Mouse (Mus musculus) inflammation-experienced regulatory T-cells, adult 6 months (primary cell): ENCODE data around the gene Hist1h2bf. TPM values are rescaled to one million over a fixed set of nuclear protein-coding genes. Genes with fewer than 3 reads are reported as not detected.
"Not testable (repeated sequence)": the region's sequence is repeated elsewhere in the genome, so short reads cannot be mapped to it uniquely, and the experiment has no call there.

ENCODE experiments used
- ATAC-seq: one replicate; pipeline ENCODE4 v1.8.0; 2017
- polyA plus RNA-seq, 3 experiments: library from polyadenylated mRNA; unstranded; fragments of 100-300 nt; shearing (Covaris generic); gene quantifications; one replicate each; pipeline ENCODE4 v1.2.1; 2017

Hist1h2bf gene
- polyA plus RNA-seq, 3 experiments from 2014 or later: not detected

DNA sequence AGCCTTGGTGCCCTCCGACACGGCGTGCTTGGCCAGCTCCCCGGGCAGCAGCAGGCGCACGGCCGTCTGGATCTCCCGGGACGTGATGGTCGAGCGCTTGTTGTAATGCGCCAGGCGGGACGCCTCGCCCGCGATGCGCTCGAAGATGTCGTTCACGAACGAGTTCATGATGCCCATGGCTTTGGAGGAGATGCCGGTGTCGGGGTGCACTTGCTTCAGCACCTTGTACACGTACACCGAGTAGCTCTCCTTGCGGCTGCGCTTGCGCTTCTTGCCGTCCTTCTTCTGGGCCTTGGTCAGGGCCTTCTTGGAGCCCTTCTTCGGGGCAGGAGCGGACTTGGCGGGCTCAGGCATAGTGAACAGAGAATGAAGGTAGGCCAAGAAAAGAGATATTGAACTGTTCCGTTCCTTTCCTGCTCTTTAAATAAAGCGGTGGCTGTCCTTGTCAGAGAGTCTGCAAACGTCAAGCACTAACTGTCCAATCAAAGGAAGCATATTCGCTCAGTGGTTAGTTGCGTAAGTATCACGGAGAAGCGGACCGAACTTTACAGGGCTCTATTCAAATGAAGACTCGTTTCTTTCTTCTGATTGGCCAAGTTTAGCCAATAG, 30.9 kb downstream of the Hist1h2bf start, which contains the start of gene Hist1h2bh:
Gene Hist1h2bh, minus strand, starts transcription at position 394 of the 609 bp plus-strand sequence.
- ATAC-seq: peak; percentile 90

DNA sequence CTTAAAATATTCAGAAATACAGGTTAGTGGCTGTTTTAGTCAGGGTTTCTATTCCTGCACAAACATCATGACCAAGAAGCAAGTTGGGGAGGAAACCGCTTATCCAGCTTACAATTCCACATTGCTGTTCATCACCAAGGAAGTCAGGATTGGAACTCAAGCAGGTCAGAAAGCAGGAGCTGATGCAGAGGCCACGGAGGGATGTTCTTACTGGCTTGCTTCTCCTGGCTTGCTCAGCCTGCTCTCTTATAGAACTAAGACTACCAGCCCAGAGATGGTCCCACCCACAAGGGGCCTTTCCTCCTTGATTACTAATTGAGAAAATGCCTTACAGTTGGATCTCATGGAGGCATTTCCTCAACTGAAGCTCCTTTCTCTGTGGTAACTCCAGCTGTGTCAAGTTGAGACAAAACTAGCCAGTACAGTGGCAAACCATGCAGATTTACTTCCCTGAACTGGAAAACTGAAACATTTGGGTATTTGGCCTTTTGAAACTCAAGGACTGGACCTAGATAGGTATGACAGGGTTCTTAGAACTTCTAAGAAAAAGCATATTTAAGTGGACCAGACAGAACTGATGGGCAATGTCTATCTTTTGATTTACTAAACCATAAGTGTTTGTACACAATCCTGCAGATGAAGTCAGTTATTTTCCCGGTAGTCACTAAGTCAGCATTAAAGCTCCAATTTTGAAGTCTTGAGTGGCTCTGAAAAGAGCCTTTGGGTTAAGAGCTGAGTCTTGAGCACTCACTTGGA, 31.6 kb downstream of the Hist1h2bf start:
- not testable (repeated sequence) for ATAC-seq

DNA sequence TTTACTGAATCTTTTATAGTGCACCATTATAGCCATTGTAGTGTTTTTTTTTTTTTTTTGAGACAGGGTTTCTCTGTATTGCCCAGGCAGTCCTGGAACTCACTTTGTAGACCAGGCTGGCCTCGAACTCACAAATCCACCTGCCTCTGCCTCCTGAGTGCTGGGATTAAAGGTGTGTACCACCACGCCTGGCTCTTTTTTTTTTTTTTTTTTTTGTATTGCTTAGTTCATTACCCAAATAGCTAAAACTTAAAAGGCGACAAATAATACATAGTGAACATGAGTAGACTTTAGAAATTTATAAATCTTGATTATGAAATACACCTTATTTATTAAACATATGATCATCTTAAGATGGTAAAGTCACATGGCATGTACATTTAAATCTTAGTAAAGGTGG, 32.5 kb downstream of the Hist1h2bf start:
- no peak for ATAC-seq

DNA sequence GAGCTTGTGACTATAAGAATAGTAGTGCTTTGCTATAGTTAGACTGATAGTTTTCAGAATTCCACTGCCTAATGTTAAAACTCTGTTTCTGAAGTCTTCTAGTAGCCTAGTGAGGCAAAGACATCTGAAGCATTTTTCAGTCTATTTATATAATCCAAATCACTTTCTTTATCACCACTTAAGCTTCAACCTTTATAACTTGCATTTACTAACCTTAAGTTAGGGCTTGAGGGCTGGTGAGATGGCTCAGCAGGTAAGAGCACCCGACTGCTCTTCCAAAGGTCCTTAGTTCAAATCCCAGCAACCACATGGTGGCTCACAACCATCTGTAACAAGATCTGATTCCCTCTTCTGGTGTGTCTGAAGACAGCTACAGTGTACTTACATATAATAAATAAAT, 34.2 kb downstream of the Hist1h2bf start:
- ATAC-seq: not testable (repeated sequence)

DNA sequence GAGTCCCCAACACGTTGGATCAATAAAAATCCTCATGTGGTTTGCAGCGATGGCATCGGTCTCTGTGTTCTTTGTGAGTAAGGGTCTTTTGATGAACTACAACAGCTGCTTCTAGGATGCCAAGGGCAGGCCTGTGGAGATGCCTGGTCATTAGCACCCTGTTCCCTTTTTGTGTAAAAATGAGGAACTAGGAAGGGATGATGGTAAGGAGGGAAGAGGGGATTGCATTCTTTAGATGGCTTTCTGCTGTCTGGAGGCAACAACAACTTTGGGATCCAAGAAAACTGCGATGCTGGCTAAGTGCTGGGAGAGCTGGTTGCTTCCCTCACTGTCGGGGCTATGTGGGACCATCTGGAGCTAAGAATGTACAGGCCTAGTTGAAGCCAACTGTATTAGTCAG, 35.7 kb downstream of the Hist1h2bf start:
- no peak for ATAC-seq

GRCm38 (mm10) chr13:23537006-23537710, 36.8 kb downstream of the Hist1h2bf start:
- no peak for ATAC-seq

DNA sequence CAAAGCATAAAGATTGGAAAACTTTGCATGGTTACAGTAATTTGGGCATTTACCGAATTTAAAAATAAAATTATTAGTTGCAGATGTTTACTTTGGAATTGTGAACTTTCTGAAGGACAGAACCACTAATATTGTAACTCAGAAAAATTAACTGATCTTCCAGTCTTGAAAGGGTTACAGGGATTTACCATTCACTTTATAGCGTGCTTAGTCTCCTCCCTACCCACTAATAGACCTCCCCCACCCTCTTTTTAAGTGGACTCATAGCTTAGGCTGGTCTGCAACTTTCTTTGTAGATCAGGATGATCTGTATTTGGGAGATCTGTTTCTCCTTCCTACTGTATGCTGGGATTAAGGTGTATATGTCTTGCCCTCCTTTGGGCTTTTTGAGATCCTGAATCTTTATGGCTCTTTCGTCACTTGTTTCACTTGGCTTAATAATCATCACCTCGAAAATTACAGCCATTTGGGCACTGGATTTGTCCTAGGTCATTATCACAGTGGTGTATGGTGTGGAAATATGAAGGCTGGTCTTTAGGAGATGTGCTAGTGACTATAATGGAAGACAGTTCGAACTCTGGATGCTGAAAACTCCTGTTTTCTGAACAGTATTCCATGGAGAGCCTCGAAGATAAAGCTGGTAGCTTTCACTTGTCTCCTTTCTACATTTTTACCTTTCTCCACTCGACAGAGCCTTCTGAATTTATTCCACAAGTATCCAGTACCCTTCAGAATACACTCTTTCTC, 37.7 kb downstream of the Hist1h2bf start:
- ATAC-seq: no peak

DNA sequence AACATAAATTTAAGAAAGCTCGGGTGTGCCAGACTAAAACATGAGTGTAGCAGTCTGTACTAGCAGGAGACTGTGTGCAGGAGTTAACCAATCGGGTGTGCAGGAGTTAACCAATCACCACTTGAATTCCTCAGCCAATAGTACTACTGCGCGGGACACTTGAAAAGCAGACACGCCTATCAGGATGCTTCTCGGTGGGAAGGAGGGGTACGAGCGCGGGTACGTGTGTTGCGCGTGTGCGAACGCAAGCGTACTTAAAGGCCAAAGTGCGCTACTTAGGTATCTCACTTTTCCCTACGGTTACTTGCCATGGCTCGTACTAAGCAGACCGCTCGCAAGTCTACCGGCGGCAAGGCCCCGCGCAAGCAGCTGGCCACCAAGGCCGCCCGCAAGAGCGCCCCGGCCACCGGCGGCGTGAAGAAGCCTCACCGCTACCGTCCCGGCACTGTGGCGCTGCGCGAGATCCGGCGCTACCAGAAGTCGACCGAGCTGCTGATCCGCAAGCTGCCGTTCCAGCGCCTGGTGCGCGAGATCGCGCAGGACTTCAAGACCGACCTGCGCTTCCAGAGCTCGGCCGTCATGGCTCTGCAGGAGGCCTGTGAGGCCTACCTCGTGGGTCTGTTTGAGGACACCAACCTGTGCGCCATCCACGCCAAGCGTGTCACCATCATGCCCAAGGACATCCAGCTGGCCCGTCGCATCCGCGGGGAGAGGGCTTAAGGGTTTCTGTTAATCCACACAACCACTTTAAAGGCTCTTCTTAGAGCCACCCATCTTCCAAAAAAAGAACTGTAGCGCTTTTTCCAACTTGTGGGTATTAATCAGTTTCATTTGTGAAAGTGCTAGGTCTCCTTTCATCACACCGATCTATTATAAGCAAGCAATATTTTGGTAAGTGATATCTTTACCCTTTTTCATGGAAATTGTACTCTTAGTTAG, 38.6 kb downstream of the Hist1h2bf start, which contains the start of gene Hist1h3g:
Gene Hist1h3g, plus strand, starts transcription at position 286 of the 939 bp plus-strand sequence.
- ATAC-seq: peak; percentile 73

GRCm38 (mm10) chr13:23534368-23535131, 39.4 kb downstream of the Hist1h2bf start:
- ATAC-seq: no peak

GRCm38 (mm10) chr13:23533560-23534367, 40.2 kb downstream of the Hist1h2bf start, which contains the start of gene Hist1h2af:
Gene Hist1h2af (plus strand): TSS chr13:23533906.
- ATAC-seq: peak; percentile 31

GRCm38 (mm10) chr13:23532262-23533075, 41.5 kb downstream of the Hist1h2bf start:
- no peak for ATAC-seq

DNA sequence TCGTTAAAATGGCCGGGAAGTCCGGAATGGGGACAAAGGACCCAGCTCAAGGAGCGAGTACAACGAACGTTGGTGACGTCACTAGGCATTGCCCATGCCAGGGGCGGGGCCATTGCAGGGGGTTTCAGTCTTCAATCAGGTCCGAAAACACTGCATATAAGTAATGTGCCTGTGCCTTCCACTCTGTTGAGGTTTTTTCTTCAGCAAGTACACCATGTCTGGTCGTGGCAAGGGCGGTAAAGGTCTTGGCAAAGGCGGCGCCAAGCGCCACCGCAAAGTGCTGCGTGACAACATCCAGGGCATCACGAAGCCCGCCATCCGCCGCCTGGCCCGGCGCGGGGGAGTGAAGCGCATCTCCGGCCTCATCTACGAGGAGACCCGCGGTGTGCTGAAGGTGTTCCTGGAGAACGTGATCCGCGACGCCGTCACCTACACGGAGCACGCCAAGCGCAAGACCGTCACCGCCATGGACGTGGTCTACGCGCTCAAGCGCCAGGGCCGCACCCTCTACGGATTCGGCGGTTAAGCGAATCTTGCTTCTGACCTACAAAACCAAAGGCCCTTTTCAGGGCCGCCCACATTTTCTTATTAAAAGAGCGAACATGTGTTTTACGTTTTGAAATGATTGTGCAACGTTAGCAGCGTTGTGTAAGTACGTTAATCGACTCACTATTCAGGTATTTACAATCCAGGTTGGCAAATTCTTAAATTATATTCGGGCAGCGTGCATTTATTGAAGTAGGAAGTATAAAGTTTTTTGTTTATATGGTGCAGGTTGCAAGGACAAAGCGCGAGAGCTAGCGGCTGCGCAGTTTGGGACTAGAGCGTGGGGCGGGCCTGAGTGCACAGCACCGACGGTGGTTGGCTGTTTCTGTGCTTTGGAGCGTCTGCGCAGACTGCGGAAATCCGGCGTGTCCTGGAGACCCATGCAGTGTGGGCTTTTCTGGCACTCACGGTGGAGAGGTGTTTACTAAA, 42.8 kb downstream of the Hist1h2bf start, which contains the start of gene Hist1h4h:
Gene Hist1h4h, plus strand, starts transcription at position 150 of the 975 bp plus-strand sequence.
- peak; percentile 73 for ATAC-seq

DNA sequence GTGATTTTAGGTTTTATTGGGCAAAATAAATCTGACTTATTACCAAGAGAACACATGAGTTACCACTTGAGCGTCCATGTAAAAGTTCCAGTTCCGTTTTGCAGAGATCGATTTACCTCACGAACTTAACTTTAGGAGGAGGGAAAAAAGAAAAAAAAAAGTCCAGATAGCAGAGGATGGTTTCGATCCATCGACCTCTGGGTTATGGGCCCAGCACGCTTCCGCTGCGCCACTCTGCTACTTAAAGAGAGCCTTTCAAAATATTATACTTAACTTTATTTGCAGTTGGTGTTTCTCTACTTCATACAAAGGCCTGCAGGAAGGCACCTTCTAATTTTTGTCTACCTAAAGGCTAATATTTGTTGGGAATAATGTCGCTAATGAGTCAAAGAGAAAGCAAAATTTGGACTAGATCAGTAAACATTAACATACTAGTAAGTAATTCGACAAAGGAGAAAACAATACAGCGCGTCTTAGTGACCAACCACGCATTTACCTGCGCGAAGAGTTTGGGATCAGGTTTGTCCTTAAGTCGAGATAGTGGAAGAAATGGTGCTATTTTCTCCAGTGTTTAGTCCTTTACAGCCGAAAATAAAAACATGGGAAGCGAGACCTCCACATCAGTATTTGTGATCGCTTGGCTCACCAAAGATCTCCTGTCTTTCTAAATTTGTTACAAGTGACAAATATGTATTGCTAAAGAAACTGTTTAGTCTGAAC, 43.7 kb downstream of the Hist1h2bf start:
- peak; percentile 13 for ATAC-seq

- ATAC-seq: no peak
These were observed 44.4 kb downstream of the Hist1h2bf start for GRCm38 (mm10) chr13:23529480-23530165.

DNA sequence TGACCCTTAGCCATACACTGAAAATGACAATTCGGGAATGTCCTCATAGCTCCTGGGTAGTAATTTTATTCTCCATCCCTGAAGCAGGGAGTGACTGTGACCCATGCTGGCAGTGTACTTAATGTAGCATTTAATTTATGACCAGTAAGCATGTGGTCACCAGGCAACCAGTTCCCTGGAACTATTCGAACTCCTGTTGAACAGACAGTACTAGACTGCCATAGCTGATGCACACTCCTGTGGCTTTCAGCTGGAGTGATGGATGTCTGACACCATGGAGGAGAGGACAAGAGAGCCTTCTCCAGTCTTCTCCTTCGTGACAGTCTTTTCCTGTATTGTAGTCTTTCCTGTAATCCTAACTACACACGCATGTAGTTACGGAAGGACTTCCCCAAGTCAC, 45.0 kb downstream of the Hist1h2bf start:
- ATAC-seq: no peak

DNA sequence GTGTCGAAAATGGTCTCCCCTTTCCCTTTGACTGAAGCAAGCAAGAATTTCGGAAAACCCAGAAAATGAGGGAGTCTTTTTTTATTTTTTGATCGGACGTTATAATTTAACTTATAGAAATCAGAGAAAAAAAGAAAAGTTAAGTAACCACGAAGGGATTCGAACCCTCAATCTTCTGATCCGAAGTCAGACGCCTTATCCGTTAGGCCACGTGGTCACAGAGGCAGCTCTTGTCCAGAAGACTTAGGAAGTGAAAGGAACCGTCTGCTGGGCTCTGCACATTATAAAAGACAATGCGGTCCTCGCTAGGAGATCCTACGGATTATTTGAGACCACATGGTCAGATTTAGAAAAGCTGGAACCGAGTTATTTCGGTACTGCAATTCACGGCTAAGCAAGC, 47.7 kb downstream of the Hist1h2bf start:
- ATAC-seq: peak; percentile 25
